Mouse (Mus musculus): Measurements from ENCODE around the gene H2al1c.
"Not testable (repeated sequence)": the region's sequence is repeated elsewhere in the genome, so short reads cannot be mapped to it uniquely, and the experiment has no call there.

H2al1c gene

GRCm38 (mm10) chrX:11305355-11305754, at the start of gene H2al1c:
H2al1c (plus strand) TSS chrX:11305655.
- not testable (repeated sequence) for DNase-seq (ENCODE audit: low spot score in 2 of 2)

GRCm38 (mm10) chrX:11264918-11265317, 40.5 kb upstream of the H2al1c start:
- no peak for DNase-seq (ENCODE audit: low spot score in 2 of 2)

- no peak for DNase-seq (ENCODE audit: low spot score in 2 of 2)
Observed at GRCm38 (mm10) chrX:11267791-11268190, 37.7 kb upstream of the H2al1c start.

- DNase-seq (ENCODE audit: low spot score in 2 of 2), result peak in 1 of 2 experiments; percentile 32
Observed at GRCm38 (mm10) chrX:11269074-11269473, 36.4 kb upstream of the H2al1c start.

GRCm38 (mm10) chrX:11273190-11273589, 32.3 kb upstream of the H2al1c start:
- DNase-seq (ENCODE audit: low spot score in 2 of 2), result no peak

- no peak for DNase-seq (ENCODE audit: low spot score in 2 of 2)
Observed at GRCm38 (mm10) chrX:11277083-11277482, 28.4 kb upstream of the H2al1c start.

- DNase-seq (ENCODE audit: low spot score in 2 of 2), result no peak
Observed at GRCm38 (mm10) chrX:11280741-11281140, 24.7 kb upstream of the H2al1c start.

GRCm38 (mm10) chrX:11288306-11288882, 17.1 kb upstream of the H2al1c start:
- DNase-seq (ENCODE audit: low spot score in 2 of 2), result no peak

- DNase-seq (ENCODE audit: low spot score in 2 of 2), result no peak
Observed at GRCm38 (mm10) chrX:11289244-11289643, 16.2 kb upstream of the H2al1c start.

- not testable (repeated sequence) for DNase-seq (ENCODE audit: low spot score in 2 of 2)
Observed at GRCm38 (mm10) chrX:11298957-11299356, 6.5 kb upstream of the H2al1c start, which contains the start of gene H2al1a. H2al1a (plus strand) TSS chrX:11299257.

GRCm38 (mm10) chrX:11302132-11302531, 3.3 kb upstream of the H2al1c start, which contains the start of gene H2al1b:
H2al1b (plus strand) TSS chrX:11302432.
- DNase-seq (ENCODE audit: low spot score in 2 of 2), result not testable (repeated sequence)

GRCm38 (mm10) chrX:11308524-11308923, 3.1 kb downstream of the H2al1c start, which contains the start of gene H2al1d:
H2al1d (plus strand) TSS chrX:11308824.
- DNase-seq (ENCODE audit: low spot score in 2 of 2), result not testable (repeated sequence)

- DNase-seq (ENCODE audit: low spot score in 2 of 2), result not testable (repeated sequence)
Observed at GRCm38 (mm10) chrX:11311634-11312033, 6.2 kb downstream of the H2al1c start, which contains the start of gene H2al1e. H2al1e (plus strand) TSS chrX:11311934.

- not testable (repeated sequence) for DNase-seq (ENCODE audit: low spot score in 2 of 2)
Observed at GRCm38 (mm10) chrX:11314858-11315257, 9.4 kb downstream of the H2al1c start, which contains the start of gene H2al1f. H2al1f (plus strand) TSS chrX:11315158.

- not testable (repeated sequence) for DNase-seq (ENCODE audit: low spot score in 2 of 2)
Observed at GRCm38 (mm10) chrX:11317956-11318355, 12.5 kb downstream of the H2al1c start, which contains the start of gene H2al1g. H2al1g (plus strand) TSS chrX:11318256.

GRCm38 (mm10) chrX:11321192-11321591, 15.7 kb downstream of the H2al1c start, which contains the start of gene H2al1h:
H2al1h (plus strand) TSS chrX:11321492.
- not testable (repeated sequence) for DNase-seq (ENCODE audit: low spot score in 2 of 2)

- DNase-seq (ENCODE audit: low spot score in 2 of 2), result not testable (repeated sequence)
Observed at GRCm38 (mm10) chrX:11324359-11324758, 18.9 kb downstream of the H2al1c start, which contains the start of gene H2al1i. H2al1i (plus strand) TSS chrX:11324659.

- not testable (repeated sequence) for DNase-seq (ENCODE audit: low spot score in 2 of 2)
Observed at GRCm38 (mm10) chrX:11327522-11327921, 22.1 kb downstream of the H2al1c start, which contains the start of gene H2al1j. H2al1j (plus strand) TSS chrX:11327822.

GRCm38 (mm10) chrX:11345762-11346161, 40.3 kb downstream of the H2al1c start:
- peak in 1 of 2 experiments; percentile 3 for DNase-seq (ENCODE audit: low spot score in 2 of 2)

GRCm38 (mm10) chrX:11346756-11347155, 41.3 kb downstream of the H2al1c start:
- DNase-seq (ENCODE audit: low spot score in 2 of 2), result no peak

Data from frontal cortex, postnatal 14 days (tissue).